Mouse (Mus musculus) myocyte (in vitro differentiated cells): Measurements from ENCODE around the gene Timm8a1. TPM values are rescaled to one million over a fixed set of nuclear protein-coding genes. Genes with fewer than 3 reads are reported as not detected.

Source experiments
- H3K27me3 ChIP-seq: one replicate; pipeline ENCODE4 v1.6.1; 2011; ENCODE audit not compliant: control insufficient read depth, insufficient read depth, insufficient read length
- H3K36me3 ChIP-seq: one replicate; pipeline ENCODE4 v1.6.1; 2011; ENCODE audit not compliant: control insufficient read depth, insufficient read depth
- H3K4me2 ChIP-seq: one replicate; pipeline ENCODE4 v1.6.1; 2011; ENCODE audit warnings: low read depth, control low read depth
- H3K4me3 ChIP-seq: one replicate; pipeline ENCODE4 v1.5.1; 2011; ENCODE audit warnings: mild to moderate bottlenecking, control low read depth, moderate library complexity
- H3K79me2 ChIP-seq: one replicate; pipeline ENCODE4 v1.6.1; 2011; ENCODE audit not compliant: control insufficient read depth, insufficient read depth
- H3ac ChIP-seq: one replicate; pipeline ENCODE4 v1.6.1; 2011; ENCODE audit not compliant: control insufficient read depth, insufficient read length
- CEBPB ChIP-seq: IDR thresholded peaks from 2 replicates; pipeline ENCODE4 v1.6.1; 2011; ENCODE audit warnings: mild to moderate bottlenecking, moderate library complexity; ENCODE audit not compliant: poor library complexity, insufficient read depth, severe bottlenecking
- E2F4 ChIP-seq: IDR thresholded peaks from one replicate; pipeline ENCODE4 v1.6.1; 2011; ENCODE audit warnings: mild to moderate bottlenecking, control low read depth, moderate library complexity; ENCODE audit not compliant: insufficient read depth
- MAX ChIP-seq: IDR thresholded peaks from one replicate; pipeline ENCODE4 v1.6.1; 2011; ENCODE audit warnings: low read depth, mild to moderate bottlenecking, control low read depth
- MYOD1 ChIP-seq, 3 experiments: IDR thresholded peaks; one replicate each; pipeline ENCODE4 v1.6.1; 2011; ENCODE audit warnings: control low read depth in 2 of 3, low read depth in 2 of 3, mild to moderate bottlenecking in 2 of 3, moderate library complexity in 1 of 3; ENCODE audit not compliant: insufficient read length in 2 of 3, control insufficient read depth in 1 of 3
- MYOG ChIP-seq, 3 experiments: IDR thresholded peaks; one replicate each; pipeline ENCODE4 v1.6.1; 2011; ENCODE audit warnings: control low read depth in 2 of 3, low read depth in 2 of 3, mild to moderate bottlenecking in 2 of 3; ENCODE audit not compliant: insufficient read length in 2 of 3, control insufficient read depth in 1 of 3, insufficient read depth in 1 of 3
- POLR2A ChIP-seq: IDR thresholded peaks from one replicate; pipeline ENCODE4 v1.6.1; 2011; ENCODE audit warnings: low read depth, mild to moderate bottlenecking, control low read depth, moderate library complexity; ENCODE audit not compliant: insufficient read length
- POLR2AphosphoS2 ChIP-seq: IDR thresholded peaks from one replicate; pipeline ENCODE4 v1.6.1; 2011; ENCODE audit warnings: low read depth, control low read depth; ENCODE audit not compliant: insufficient read length
- REST ChIP-seq: IDR thresholded peaks from one replicate; pipeline ENCODE4 v1.6.1; 2011; ENCODE audit warnings: mild to moderate bottlenecking, control low read depth, moderate library complexity; ENCODE audit not compliant: insufficient read depth, insufficient read length
- SRF ChIP-seq: IDR thresholded peaks from one replicate; pipeline ENCODE4 v1.6.1; 2011; ENCODE audit warnings: low read depth; ENCODE audit not compliant: control insufficient read depth, insufficient read length
- TCF12 ChIP-seq: IDR thresholded peaks from one replicate; pipeline ENCODE4 v1.6.1; 2011; ENCODE audit warnings: mild to moderate bottlenecking, control low read depth; ENCODE audit not compliant: poor library complexity, insufficient read depth, severe bottlenecking
- TCF3 ChIP-seq: IDR thresholded peaks from one replicate; pipeline ENCODE4 v1.6.1; 2011; ENCODE audit warnings: low read depth, control low read depth; ENCODE audit not compliant: insufficient read length
- USF1 ChIP-seq: IDR thresholded peaks from one replicate; pipeline ENCODE4 v1.6.1; 2011; ENCODE audit warnings: low read depth, mild to moderate bottlenecking, control low read depth, moderate library complexity
- polyA plus RNA-seq: library from polyadenylated mRNA; unstranded; fragments of >200 nt; fragmentation: generic; extraction: Trizol; gene quantifications from one replicate; pipeline ENCODE4 v1.2.1, GENCODE M21; 2012; ENCODE audit warnings: missing spikeins

The Timm8a1 gene
- polyA plus RNA-seq, 1 experiment = 24.1 TPM

GRCm38 (mm10) chrX:134580528-134581305 is 39.1 kb upstream of the Timm8a1 start:
- no peak overlapping the region for H3K4me3 ChIP-seq
- H3K27me3 ChIP-seq = no peaks in the 10 kb centered on the region
- H3ac ChIP-seq = no peak overlapping the region
- H3K4me2 ChIP-seq = no peak overlapping the region
- no peaks in the 10 kb centered on the region for H3K36me3 ChIP-seq
- peaks cover 2% of the 10 kb centered on the region for H3K79me2 ChIP-seq
- TF ChIP-seq TCF12 (no peak), CEBPB (no peak), USF1 (no peak), SRF (no peak), E2F4 (no peak), MYOG (IDR thresholded peaks at IDR 0.05; ENCODE audit: control insufficient read depth in 1 of 3, insufficient read depth in 1 of 3, insufficient read length in 2 of 3, low read depth in 2 of 3) (no peak), MYOD1 (IDR thresholded peaks at IDR 0.05; ENCODE audit: control insufficient read depth in 1 of 3, insufficient read length in 2 of 3, low read depth in 2 of 3) (no peak), POLR2A (no peak), REST (no peak), POLR2AphosphoS2 (no peak), MAX (no peak), TCF3 (no peak)

DNA sequence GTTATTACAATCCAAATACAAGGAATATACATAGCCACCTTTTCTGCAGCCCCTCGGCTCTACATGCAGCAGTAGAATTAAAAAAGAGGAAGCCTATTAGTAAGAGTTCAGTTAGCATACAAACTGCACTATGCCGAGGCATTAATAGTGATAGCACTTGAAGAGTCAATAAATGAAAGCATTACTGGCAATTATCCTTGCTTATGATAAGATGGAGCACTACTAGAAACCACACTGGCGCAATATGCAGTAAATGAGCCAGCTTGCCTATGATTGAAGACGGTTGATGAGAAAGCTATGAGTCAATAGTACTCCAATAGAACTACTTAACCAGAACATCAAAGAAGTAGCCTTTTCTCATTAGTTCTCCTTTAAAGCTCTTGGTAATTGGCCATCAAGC is 36.2 kb upstream of the Timm8a1 start:
- Histone ChIP-seq H3K79me2 (no peaks in the 10 kb centered on the region), H3K4me2 (no peak overlapping the region), H3K4me3 (no peak overlapping the region), H3ac (no peak overlapping the region), H3K36me3 (no peaks in the 10 kb centered on the region), H3K27me3 (no peaks in the 10 kb centered on the region)
- no peak for TF ChIP-seq MYOD1 (IDR thresholded peaks at IDR 0.05; ENCODE audit: control insufficient read depth in 1 of 3, insufficient read length in 2 of 3, low read depth in 2 of 3)
- TF ChIP-seq MAX = no peak
- TF ChIP-seq POLR2AphosphoS2 = no peak
- TF ChIP-seq TCF3 = no peak
- TF ChIP-seq SRF = no peak
- TF ChIP-seq MYOG (IDR thresholded peaks at IDR 0.05; ENCODE audit: control insufficient read depth in 1 of 3, insufficient read depth in 1 of 3, insufficient read length in 2 of 3, low read depth in 2 of 3) = no peak
- TF ChIP-seq E2F4 = no peak
- TF ChIP-seq POLR2A = no peak
- TF ChIP-seq USF1 = no peak
- TF ChIP-seq TCF12 = no peak
- TF ChIP-seq REST = no peak
- no peak for TF ChIP-seq CEBPB

GRCm38 (mm10) chrX:134566536-134567222 is 25.0 kb upstream of the Timm8a1 start:
- no peaks in the 10 kb centered on the region for H3K79me2 ChIP-seq
- H3ac ChIP-seq = no peak overlapping the region
- no peaks in the 10 kb centered on the region for H3K27me3 ChIP-seq
- H3K4me3 ChIP-seq = no peak overlapping the region
- no peak overlapping the region for H3K4me2 ChIP-seq
- TF ChIP-seq REST (no peak), CEBPB (no peak), SRF (no peak), POLR2AphosphoS2 (no peak), MYOG (IDR thresholded peaks at IDR 0.05; ENCODE audit: control insufficient read depth in 1 of 3, insufficient read depth in 1 of 3, insufficient read length in 2 of 3, low read depth in 2 of 3) (no peak), TCF12 (no peak), MYOD1 (IDR thresholded peaks at IDR 0.05; ENCODE audit: control insufficient read depth in 1 of 3, insufficient read length in 2 of 3, low read depth in 2 of 3) (no peak), E2F4 (no peak), TCF3 (no peak), MAX (no peak), POLR2A (no peak), USF1 (no peak)
- H3K36me3 ChIP-seq = no peaks in the 10 kb centered on the region

- H3K4me3 ChIP-seq = no peak overlapping the region
- H3ac ChIP-seq = no peak overlapping the region
- no peak overlapping the region for H3K4me2 ChIP-seq
- no peak for TF ChIP-seq TCF3
- TF ChIP-seq E2F4 = no peak
- TF ChIP-seq USF1 = no peak
- TF ChIP-seq MAX = no peak
- no peak for TF ChIP-seq POLR2AphosphoS2
- no peak for TF ChIP-seq REST
- TF ChIP-seq POLR2A = no peak
- TF ChIP-seq MYOG (IDR thresholded peaks at IDR 0.05; ENCODE audit: control insufficient read depth in 1 of 3, insufficient read depth in 1 of 3, insufficient read length in 2 of 3, low read depth in 2 of 3) = no peak
- TF ChIP-seq CEBPB = no peak
- TF ChIP-seq TCF12 = no peak
- no peak for TF ChIP-seq MYOD1 (IDR thresholded peaks at IDR 0.05; ENCODE audit: control insufficient read depth in 1 of 3, insufficient read length in 2 of 3, low read depth in 2 of 3)
- TF ChIP-seq SRF = no peak
- no peaks in the 10 kb centered on the region for H3K79me2 ChIP-seq
- H3K27me3 ChIP-seq = no peaks in the 10 kb centered on the region
- H3K36me3 ChIP-seq = no peaks in the 10 kb centered on the region
Measured at GRCm38 (mm10) chrX:134564326-134564725, 22.7 kb upstream of the Timm8a1 start.
